In the genomic region with DNA sequence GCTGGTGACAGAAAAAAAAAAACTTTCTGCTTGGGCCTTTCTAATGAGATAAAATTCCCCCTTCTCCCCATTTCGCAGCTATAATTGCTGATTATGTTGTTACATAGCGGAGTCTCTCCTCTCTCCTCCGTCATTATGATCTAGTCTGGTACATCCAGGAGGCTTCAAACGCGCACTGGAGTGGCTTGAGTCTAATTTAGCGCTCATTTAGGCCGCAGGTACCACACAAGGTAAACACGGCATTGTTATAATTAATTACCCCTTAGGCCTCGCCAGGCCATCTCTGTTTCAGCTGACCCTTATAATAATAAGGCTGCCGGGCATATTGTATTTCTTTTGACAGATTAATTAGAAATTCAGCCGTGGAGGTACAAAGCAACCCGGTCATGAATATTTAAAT, we compare ENCODE assay signal across 24 mouse cellular contexts.
DNase-seq lines count a peak whose midpoint lies in the region; ATAC-seq and TF ChIP-seq lines count a peak whose summit lies in the region.
"Had no signal": no experiment of that assay in that cellular context is flagged by ENCODE, and none has a peak within 500 bp of the region (broad histone marks: within the 10 kb centered on the region; RNA-seq: fewer than 3 reads in every experiment).

No protein-coding gene starts in this region.

- no peak overlapping the region for H3K27ac ChIP-seq in forebrain, embryonic 11.5 days (ENCODE audit: low read depth, low read length)
- no peak overlapping the region for H3K27ac ChIP-seq in forebrain, embryonic 16.5 days (ENCODE audit: low read length)
- H3K27ac ChIP-seq in midbrain, embryonic 10.5 days (replicated peaks): peak overlapping the region; percentile 90; the same call in 1 of the 2 replicates
- no peak overlapping the region for H3K27ac ChIP-seq in midbrain, postnatal 0 days (ENCODE audit: low read depth, low read length)
- peak overlapping the region; percentile 94 for H3K27ac ChIP-seq in midbrain, embryonic 12.5 days (replicated peaks)
- no peak overlapping the region for H3K27ac ChIP-seq in lung, postnatal 0 days (ENCODE audit: low read length)
- H3K27ac ChIP-seq: intestine, embryonic 15.5 days; left cerebral cortex, adult 2 months had no signal

- H3K27me3 ChIP-seq in forebrain, embryonic 11.5 days (ENCODE audit: control insufficient read depth, insufficient read depth, low read length): peaks cover 33% of the 10 kb centered on the region
- H3K27me3 ChIP-seq in forebrain, embryonic 16.5 days (replicated peaks; ENCODE audit: control insufficient read depth, insufficient read depth, low read length): peaks cover 15% of the 10 kb centered on the region
- H3K27me3 ChIP-seq in midbrain, embryonic 10.5 days (ENCODE audit: low read depth, poor library complexity, severe bottlenecking): peaks cover 31% of the 10 kb centered on the region
- no peaks in the 10 kb centered on the region for H3K27me3 ChIP-seq in midbrain, postnatal 0 days (ENCODE audit: insufficient read depth, low read length)
- H3K27me3 ChIP-seq in midbrain, embryonic 12.5 days: peaks cover 19% of the 10 kb centered on the region; the same call in 1 of the 2 replicates
- H3K27me3 ChIP-seq in lung, postnatal 0 days (replicated peaks; ENCODE audit: insufficient read depth, low read length): no peaks in the 10 kb centered on the region
- H3K27me3 ChIP-seq: intestine, embryonic 15.5 days had no signal

- H3K4me3 ChIP-seq in forebrain, embryonic 11.5 days (ENCODE audit: low read depth, low read length): no peak overlapping the region
- H3K4me3 ChIP-seq in forebrain, embryonic 16.5 days (replicated peaks; ENCODE audit: low read length): no peak overlapping the region
- no peak overlapping the region for H3K4me3 ChIP-seq in midbrain, embryonic 10.5 days
- no peak overlapping the region for H3K4me3 ChIP-seq in midbrain, postnatal 0 days (ENCODE audit: low read depth, low read length)
- no peak overlapping the region for H3K4me3 ChIP-seq in midbrain, embryonic 12.5 days
- H3K4me3 ChIP-seq in lung, postnatal 0 days (ENCODE audit: low read depth, low read length): no peak overlapping the region
- H3K4me3 ChIP-seq: intestine, embryonic 15.5 days; left cerebral cortex, adult 2 months had no signal

- H3K4me1 ChIP-seq in forebrain, embryonic 11.5 days (replicated peaks; ENCODE audit: control insufficient read depth, insufficient read depth, low read length): peaks cover 6% of the 10 kb centered on the region
- peaks cover 14% of the 10 kb centered on the region for H3K4me1 ChIP-seq in forebrain, embryonic 16.5 days (replicated peaks; ENCODE audit: control insufficient read depth, insufficient read depth, low read length)
- H3K4me1 ChIP-seq in midbrain, embryonic 10.5 days: peaks cover 32% of the 10 kb centered on the region
- peaks cover 7% of the 10 kb centered on the region; the same call in 1 of the 2 replicates for H3K4me1 ChIP-seq in midbrain, postnatal 0 days (ENCODE audit: insufficient read depth, low read length)
- peaks cover 28% of the 10 kb centered on the region for H3K4me1 ChIP-seq in midbrain, embryonic 12.5 days
- no peaks in the 10 kb centered on the region for H3K4me1 ChIP-seq in lung, postnatal 0 days (ENCODE audit: insufficient read depth, low read depth, low read length)

- no peak for TF ChIP-seq CTCF in midbrain, postnatal 0 days (IDR thresholded peaks at IDR 0.05)
- no peak for TF ChIP-seq CTCF in lung, postnatal 0 days (IDR thresholded peaks at IDR 0.05)

- no peak for TF ChIP-seq EP300 in lung, postnatal 0 days (IDR thresholded peaks at IDR 0.05)

- ATAC-seq in forebrain, embryonic 11.5 days (replicated peaks; ENCODE audit: low FRiP score): peak; percentile 58; the same call in 1 of the 2 replicates
- ATAC-seq in forebrain, embryonic 16.5 days: no peak
- ATAC-seq in midbrain, postnatal 0 days (ENCODE audit: low FRiP score): no peak
- peak; percentile 53 for ATAC-seq in midbrain, embryonic 12.5 days (ENCODE audit: low FRiP score, low read depth)
- no peak for ATAC-seq in lung, postnatal 0 days
- ATAC-seq in frontal cortex, adult (ENCODE audit: low TSS enrichment): no peak
- ATAC-seq: activated CD4-positive, CD25-positive, alpha-beta regulatory T cell, adult 4 months; CD4-positive, CD25-positive, alpha-beta regulatory T cell, adult 4 months; intestine, embryonic 15.5 days; liver, postnatal 0 days had no signal

- H3K36me3 ChIP-seq in forebrain, embryonic 11.5 days (ENCODE audit: control insufficient read depth, insufficient read depth, low read length): no peaks in the 10 kb centered on the region
- H3K36me3 ChIP-seq in forebrain, embryonic 16.5 days (ENCODE audit: control insufficient read depth, insufficient read depth): no peaks in the 10 kb centered on the region
- no peaks in the 10 kb centered on the region for H3K36me3 ChIP-seq in midbrain, embryonic 10.5 days
- H3K36me3 ChIP-seq in midbrain, postnatal 0 days (ENCODE audit: insufficient read depth, low read length): no peaks in the 10 kb centered on the region
- no peaks in the 10 kb centered on the region for H3K36me3 ChIP-seq in midbrain, embryonic 12.5 days
- no peaks in the 10 kb centered on the region for H3K36me3 ChIP-seq in lung, postnatal 0 days (ENCODE audit: insufficient read depth, low read length)
- H3K36me3 ChIP-seq: G1E; intestine, embryonic 15.5 days had no signal

- H3K4me2 ChIP-seq in forebrain, embryonic 11.5 days (ENCODE audit: low read depth, low read length, severe bottlenecking): no peak overlapping the region
- no peak overlapping the region; the same call in 1 of the 2 replicates for H3K4me2 ChIP-seq in forebrain, embryonic 16.5 days (ENCODE audit: low read length)
- no peak overlapping the region for H3K4me2 ChIP-seq in midbrain, postnatal 0 days (ENCODE audit: low read depth, low read length, poor library complexity, severe bottlenecking)
- peak overlapping the region; percentile 51 for H3K4me2 ChIP-seq in midbrain, embryonic 12.5 days (replicated peaks)
- H3K4me2 ChIP-seq in lung, postnatal 0 days (replicated peaks; ENCODE audit: low read depth, low read length): no peak overlapping the region
- H3K4me2 ChIP-seq: intestine, embryonic 15.5 days had no signal

- no peaks in the 10 kb centered on the region for H3K9me3 ChIP-seq in forebrain, embryonic 11.5 days (ENCODE audit: control insufficient read depth, low read length)
- no peaks in the 10 kb centered on the region for H3K9me3 ChIP-seq in forebrain, embryonic 16.5 days (ENCODE audit: control insufficient read depth, low read length)
- no peaks in the 10 kb centered on the region for H3K9me3 ChIP-seq in midbrain, embryonic 10.5 days (replicated peaks)
- H3K9me3 ChIP-seq in midbrain, postnatal 0 days (ENCODE audit: low read length): no peaks in the 10 kb centered on the region
- no peaks in the 10 kb centered on the region for H3K9me3 ChIP-seq in midbrain, embryonic 12.5 days
- no peaks in the 10 kb centered on the region for H3K9me3 ChIP-seq in lung, postnatal 0 days (ENCODE audit: low read length)
- H3K9me3 ChIP-seq: intestine, embryonic 15.5 days had no signal

- H3K9ac ChIP-seq in forebrain, embryonic 11.5 days (ENCODE audit: low read length): no peak overlapping the region
- H3K9ac ChIP-seq in forebrain, embryonic 16.5 days (replicated peaks; ENCODE audit: low read depth, low read length): no peak overlapping the region
- H3K9ac ChIP-seq in midbrain, postnatal 0 days (replicated peaks; ENCODE audit: low read length, poor library complexity, severe bottlenecking): no peak overlapping the region
- no peak overlapping the region for H3K9ac ChIP-seq in midbrain, embryonic 12.5 days (replicated peaks)
- no peak overlapping the region for H3K9ac ChIP-seq in lung, postnatal 0 days (replicated peaks; ENCODE audit: low read depth)
- H3K9ac ChIP-seq: intestine, embryonic 15.5 days; liver, postnatal 0 days had no signal

- 40% methylated on average over 12 of the region's 12 CpGs for WGBS in forebrain, embryonic 11.5 days
- 11% methylated on average over 12 of the region's 12 CpGs for WGBS in forebrain, embryonic 16.5 days
- 69% methylated on average over 12 of the region's 12 CpGs for WGBS in midbrain, embryonic 10.5 days
- 42% methylated on average over 12 of the region's 12 CpGs for whole genome bisulfite sequencing in midbrain, postnatal 0 days
- WGBS in midbrain, embryonic 12.5 days: 39% methylated on average over 12 of the region's 12 CpGs
- WGBS in lung, postnatal 0 days: 85% methylated on average over 12 of the region's 12 CpGs

- peak; percentile 50 for DNase-seq in forebrain, embryonic 11.5 days (ENCODE audit: low spot score)
- no peak for DNase-seq in midbrain, embryonic 10.5 days (ENCODE audit: low spot score)
- DNase-seq in midbrain, postnatal 0 days (ENCODE audit: low spot score): no peak
- DNase-seq in lung, postnatal 0 days (ENCODE audit: low spot score): no peak
- no peak for DNase-seq in lung, adult 18-20 months
- DNase-seq: adrenal gland, postnatal 14 days; cerebellum, adult 11-12 months; cerebellum, postnatal 36 days; gastrocnemius, postnatal 10 days; heart, adult 18-20 months; heart, postnatal 36 days; kidney, adult 9 months; kidney, postnatal 36 days; left cerebral cortex, postnatal 4 days; liver, postnatal 0 days; thymus, postnatal 14 days had no signal

Comparison
In these comparisons a context has a peak if more than half of its experiments do, and no peak if none do; other contexts are left out.
1. ATAC-seq: peak in forebrain, embryonic 11.5 days (single experiment) and midbrain, embryonic 12.5 days (single experiment); none in forebrain, embryonic 16.5 days (single experiment), midbrain, postnatal 0 days (single experiment), lung, postnatal 0 days (single experiment) and frontal cortex, adult (single experiment).
2. H3K27ac ChIP-seq: peak in midbrain, embryonic 10.5 days (single experiment) and midbrain, embryonic 12.5 days (single experiment); none in forebrain, embryonic 11.5 days (single experiment), forebrain, embryonic 16.5 days (single experiment), midbrain, postnatal 0 days (single experiment) and lung, postnatal 0 days (single experiment).